Mouse (Mus musculus): ENCODE results near the gene Ice1. TPM values are rescaled to one million over a fixed set of nuclear protein-coding genes. Genes with fewer than 3 reads are reported as not detected.

Gene Ice1
- total and polyA plus RNA-seq, 3 experiments = 33.5 to 40.1 (median 37.6) TPM

GRCm38 (mm10) chr13:70582517-70582916, 54.9 kb downstream of the Ice1 start:
- Histone ChIP-seq H3K9me3 (replicated peaks; ENCODE audit: insufficient read depth, low read length) (no peaks in the 10 kb centered on the region), H3K79me2 (ENCODE audit: control insufficient read depth, insufficient read depth, low read length, poor library complexity) (no peaks in the 10 kb centered on the region), H3K27ac (ENCODE audit: control insufficient read depth, low read depth, low read length) (no peak overlapping the region), H3K36me3 (ENCODE audit: control insufficient read depth in 1 of 2, insufficient read depth in 2 of 2, low read length in 2 of 2) (no peaks in the 10 kb centered on the region), H3K4me3 (ENCODE audit: control insufficient read depth in 1 of 2, insufficient read depth in 1 of 2, low read depth in 2 of 2, low read length in 2 of 2) (no peak overlapping the region), H3K27me3 (ENCODE audit: control insufficient read depth in 1 of 2, insufficient read depth in 2 of 2, low read length in 2 of 2) (no peaks in the 10 kb centered on the region), H3K9ac (ENCODE audit: control insufficient read depth, low read depth, low read length, poor library complexity, severe bottlenecking) (no peak overlapping the region), H3K4me1 (ENCODE audit: control insufficient read depth in 1 of 2, insufficient read depth in 2 of 2, low read length in 2 of 2) (no peaks in the 10 kb centered on the region)
- DNase-seq (ENCODE audit: low read depth, low spot score) = peak; percentile 55
- TF ChIP-seq JUND (IDR thresholded peaks at IDR 0.05; ENCODE audit: low read depth, low read length) (0 out of 2 replicates have a peak, but pooled peaks have one; percentile 20), TBP (IDR thresholded peaks at IDR 0.05; ENCODE audit: low read depth, low read length) (no peak), POLR2AphosphoS5 (IDR thresholded peaks at IDR 0.05; ENCODE audit: borderline replicate concordance, low read depth, low read length) (no peak), CHD2 (IDR thresholded peaks at IDR 0.05; ENCODE audit: low read length) (no peak), USF1 (IDR thresholded peaks at IDR 0.05; ENCODE audit: low read depth, low read length) (no peak), E2F4 (IDR thresholded peaks at IDR 0.05; ENCODE audit: borderline replicate concordance, low read depth, low read length) (no peak), TCF12 (IDR thresholded peaks at IDR 0.05; ENCODE audit: low read depth, low read length) (no peak), ZC3H11A (IDR thresholded peaks at IDR 0.05; ENCODE audit: low read depth, low read length) (peak; percentile 52), SIN3A (IDR thresholded peaks at IDR 0.05; ENCODE audit: low read length) (no peak), KAT2A (conservative IDR thresholded peaks at IDR 0.05; ENCODE audit: low read depth, low read length) (no peak), TAL1 (IDR thresholded peaks at IDR 0.05; ENCODE audit: low read length) (no peak), GABPA (IDR thresholded peaks at IDR 0.05; ENCODE audit: low read depth, low read length) (no peak), RAD21 (IDR thresholded peaks at IDR 0.05; ENCODE audit: low read depth, low read length) (peak; percentile 80), SMC3 (IDR thresholded peaks at IDR 0.05; ENCODE audit: low read depth, low read length) (peak; percentile 70), CTCF (IDR thresholded peaks at IDR 0.05 in 2 of 3, conservative IDR thresholded peaks at IDR 0.05 in 1 of 3; ENCODE audit: control insufficient read depth in 1 of 3, insufficient read depth in 1 of 3, low read depth in 2 of 3, low read length in 3 of 3, poor library complexity in 1 of 3, severe bottlenecking in 1 of 3) (peak; percentile 50 to 72 (median 70)), ETS1 (IDR thresholded peaks at IDR 0.05; ENCODE audit: low read depth, low read length) (no peak)

GRCm38 (mm10) chr13:70581509-70581908, 55.9 kb downstream of the Ice1 start:
- no peak for TF ChIP-seq ETS1 (IDR thresholded peaks at IDR 0.05; ENCODE audit: low read depth, low read length)
- no peak for TF ChIP-seq MXI1 (IDR thresholded peaks at IDR 0.05; ENCODE audit: low read depth, low read length)
- TF ChIP-seq RCOR1 (IDR thresholded peaks at IDR 0.05; ENCODE audit: low read depth, low read length) = no peak
- TF ChIP-seq MAZ (IDR thresholded peaks at IDR 0.05; ENCODE audit: low read depth, low read length) = no peak
- TF ChIP-seq MEF2A (IDR thresholded peaks at IDR 0.05; ENCODE audit: extremely low read depth, insufficient replicate concordance, low read depth, low read length, poor library complexity, severe bottlenecking) = no peak
- TF ChIP-seq TCF12 (IDR thresholded peaks at IDR 0.05; ENCODE audit: low read depth, low read length) = no peak
- no peak for TF ChIP-seq MAFK (IDR thresholded peaks at IDR 0.05; ENCODE audit: borderline replicate concordance, low read depth, low read length)
- TF ChIP-seq HCFC1 (IDR thresholded peaks at IDR 0.05; ENCODE audit: low read depth, low read length) = no peak
- no peak for TF ChIP-seq GATA1 (IDR thresholded peaks at IDR 0.05; ENCODE audit: low read depth, low read length)
- no peak for TF ChIP-seq RAD21 (IDR thresholded peaks at IDR 0.05; ENCODE audit: low read depth, low read length)
- TF ChIP-seq MYB (IDR thresholded peaks at IDR 0.05; ENCODE audit: low read depth, low read length) = no peak
- no peak for TF ChIP-seq USF1 (IDR thresholded peaks at IDR 0.05; ENCODE audit: low read depth, low read length)
- TF ChIP-seq POLR2AphosphoS5 (IDR thresholded peaks at IDR 0.05; ENCODE audit: borderline replicate concordance, low read depth, low read length) = no peak
- TF ChIP-seq CHD2 (IDR thresholded peaks at IDR 0.05; ENCODE audit: low read length) = no peak
- TF ChIP-seq USF2 (IDR thresholded peaks at IDR 0.05; ENCODE audit: borderline replicate concordance in 1 of 2, insufficient read depth in 1 of 2, low read depth in 1 of 2, low read length in 2 of 2) = no peak
- TF ChIP-seq MYC (IDR thresholded peaks at IDR 0.05; ENCODE audit: low read depth, low read length) = no peak
- no peak for TF ChIP-seq KAT2A (conservative IDR thresholded peaks at IDR 0.05; ENCODE audit: low read depth, low read length)
- TF ChIP-seq EP300 (IDR thresholded peaks at IDR 0.05; ENCODE audit: low read depth in 1 of 2, low read length in 2 of 2) = no peak
- Histone ChIP-seq H3K4me3 (ENCODE audit: control insufficient read depth in 1 of 2, insufficient read depth in 1 of 2, low read depth in 2 of 2, low read length in 2 of 2) (no peak overlapping the region), H3K4me1 (ENCODE audit: control insufficient read depth in 1 of 2, insufficient read depth in 2 of 2, low read length in 2 of 2) (no peaks in the 10 kb centered on the region), H3K9ac (ENCODE audit: control insufficient read depth, low read depth, low read length, poor library complexity, severe bottlenecking) (no peak overlapping the region), H3K27me3 (ENCODE audit: control insufficient read depth in 1 of 2, insufficient read depth in 2 of 2, low read length in 2 of 2) (no peaks in the 10 kb centered on the region), H3K36me3 (ENCODE audit: control insufficient read depth in 1 of 2, insufficient read depth in 2 of 2, low read length in 2 of 2) (no peaks in the 10 kb centered on the region), H3K27ac (ENCODE audit: control insufficient read depth, low read depth, low read length) (no peak overlapping the region), H3K9me3 (replicated peaks; ENCODE audit: insufficient read depth, low read length) (no peaks in the 10 kb centered on the region), H3K79me2 (ENCODE audit: control insufficient read depth, insufficient read depth, low read length, poor library complexity) (no peaks in the 10 kb centered on the region)
- no peak for DNase-seq (ENCODE audit: low read depth, low spot score)

All from MEL (cell line).